Mouse (Mus musculus): ENCODE data around the gene Pnpla2.

- TF ChIP-seq CTCF (IDR thresholded peaks at IDR 0.05; ENCODE audit: insufficient read depth, low read depth, low read length) (no peak), POLR2A (IDR thresholded peaks at IDR 0.05; ENCODE audit: insufficient read depth, low read depth, low read length) (no peak)
These were observed 38.7 kb downstream of the Pnpla2 start for GRCm38 (mm10) chr7:141493729-141494128.
